1 mouse cellular context compared by ENCODE assay signal in genomic region chr11:61231329-61231728, GRCm38 (mm10).
TF ChIP-seq lines count a peak whose summit lies in the region.

No protein-coding gene starts in this region.

TF ChIP-seq in CH12.LX, 34 proteins besides CTCF, POLR2A, EP300 and RAD21 (continued from another document):
- TF ChIP-seq JUND (conservative IDR thresholded peaks at IDR 0.05; ENCODE audit: low read depth, low read length) (no peak; the same call in 1 of the 2 replicates), HCFC1 (IDR thresholded peaks at IDR 0.05; ENCODE audit: low read depth, low read length) (peak; percentile 53), TBP (conservative IDR thresholded peaks at IDR 0.05; ENCODE audit: low read depth, low read length) (no peak), BHLHE40 (IDR thresholded peaks at IDR 0.05; ENCODE audit: low read depth, low read length) (peak; percentile 28; the same call in 1 of the 2 replicates), SMC3 (IDR thresholded peaks at IDR 0.05; ENCODE audit: low read depth, low read length) (peak; percentile 84), MYC (IDR thresholded peaks at IDR 0.05; ENCODE audit: low read depth, low read length) (peak; percentile 92), CHD1 (IDR thresholded peaks at IDR 0.05; ENCODE audit: low read depth, low read length) (no peak), MAFK (IDR thresholded peaks at IDR 0.05; ENCODE audit: insufficient replicate concordance, low read length) (no peak), MXI1 (IDR thresholded peaks at IDR 0.05; ENCODE audit: low read depth, low read length) (peak; percentile 74; the same call in 1 of the 2 replicates), ELF1 (IDR thresholded peaks at IDR 0.05; ENCODE audit: low read depth, low read length) (peak; percentile 28; the same call in 1 of the 2 replicates), ETS1 (conservative IDR thresholded peaks at IDR 0.05; ENCODE audit: low read depth, low read length) (0 out of 2 replicates have a peak, but pooled peaks have one; percentile 14)
